Mouse (Mus musculus): ENCODE results near the gene Tnrc6b. TPM values are rescaled to one million over a fixed set of nuclear protein-coding genes. Genes with fewer than 3 reads are reported as not detected.

Tnrc6b gene
- polyA plus RNA-seq, 1 experiment = 8.9 TPM

DNA sequence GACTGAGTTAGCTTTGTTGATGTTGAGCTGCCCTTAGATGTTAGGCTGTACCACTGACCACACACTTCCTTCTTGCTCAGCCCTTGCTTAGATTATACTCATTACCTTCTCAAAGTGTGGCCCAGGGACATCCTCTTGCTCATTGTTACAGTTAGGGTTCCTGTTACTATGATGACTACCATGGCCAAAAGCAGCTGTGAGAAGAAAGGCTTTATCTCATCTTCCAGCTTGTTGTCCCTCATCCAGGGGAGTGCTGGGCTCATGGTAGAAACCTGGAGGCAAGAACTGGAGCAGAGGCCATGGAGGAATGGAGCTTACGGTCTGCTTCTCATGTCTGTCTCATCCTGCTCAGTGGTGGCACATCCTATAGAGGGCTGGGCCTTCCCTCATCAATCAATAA is 28.9 kb downstream of the Tnrc6b start:
- Histone ChIP-seq H3K79me2 (ENCODE audit: control insufficient read depth, insufficient read depth) (no peaks in the 10 kb centered on the region), H3K4me2 (ENCODE audit: low read depth) (no peak overlapping the region), H3ac (ENCODE audit: control insufficient read depth, insufficient read length) (no peak overlapping the region), H3K27me3 (ENCODE audit: control insufficient read depth, insufficient read depth, insufficient read length) (no peaks in the 10 kb centered on the region), H3K36me3 (ENCODE audit: control insufficient read depth, insufficient read depth) (no peaks in the 10 kb centered on the region), H3K4me3 (no peak overlapping the region)
- TF ChIP-seq E2F4 (IDR thresholded peaks at IDR 0.05; ENCODE audit: insufficient read depth) (no peak), REST (IDR thresholded peaks at IDR 0.05; ENCODE audit: insufficient read depth, insufficient read length) (no peak), TCF12 (IDR thresholded peaks at IDR 0.05; ENCODE audit: insufficient read depth, poor library complexity, severe bottlenecking) (no peak), SRF (IDR thresholded peaks at IDR 0.05; ENCODE audit: control insufficient read depth, insufficient read length, low read depth) (no peak)

DNA sequence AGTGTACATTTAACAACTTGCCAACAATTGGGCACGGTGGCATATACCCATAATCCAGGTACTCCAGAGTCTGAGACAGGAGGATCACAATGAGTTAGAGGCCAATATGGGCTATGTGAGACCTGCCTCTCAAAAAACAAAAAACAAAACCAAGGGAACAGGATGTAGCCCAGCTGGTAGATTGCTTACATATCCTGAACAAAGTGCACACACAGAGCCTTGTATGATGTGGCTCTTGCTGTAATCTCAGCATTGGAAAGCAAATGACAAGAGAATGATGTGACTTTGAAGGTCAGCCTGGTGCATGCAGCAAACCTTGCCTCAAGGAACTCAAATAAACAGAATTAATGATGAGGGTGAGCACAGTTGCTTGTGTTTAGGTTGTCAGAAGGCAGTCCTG is 30.7 kb downstream of the Tnrc6b start:
- TF ChIP-seq MYOG (IDR thresholded peaks at IDR 0.05; ENCODE audit: control insufficient read depth in 1 of 3, insufficient read depth in 1 of 3, insufficient read length in 2 of 3, low read depth in 2 of 3) = no peak
- no peak for TF ChIP-seq MAX (IDR thresholded peaks at IDR 0.05; ENCODE audit: low read depth)
- no peak for TF ChIP-seq MYOD1 (IDR thresholded peaks at IDR 0.05; ENCODE audit: control insufficient read depth in 1 of 3, insufficient read length in 2 of 3, low read depth in 2 of 3)
- TF ChIP-seq TCF12 (IDR thresholded peaks at IDR 0.05; ENCODE audit: insufficient read depth, poor library complexity, severe bottlenecking) = no peak

DNA sequence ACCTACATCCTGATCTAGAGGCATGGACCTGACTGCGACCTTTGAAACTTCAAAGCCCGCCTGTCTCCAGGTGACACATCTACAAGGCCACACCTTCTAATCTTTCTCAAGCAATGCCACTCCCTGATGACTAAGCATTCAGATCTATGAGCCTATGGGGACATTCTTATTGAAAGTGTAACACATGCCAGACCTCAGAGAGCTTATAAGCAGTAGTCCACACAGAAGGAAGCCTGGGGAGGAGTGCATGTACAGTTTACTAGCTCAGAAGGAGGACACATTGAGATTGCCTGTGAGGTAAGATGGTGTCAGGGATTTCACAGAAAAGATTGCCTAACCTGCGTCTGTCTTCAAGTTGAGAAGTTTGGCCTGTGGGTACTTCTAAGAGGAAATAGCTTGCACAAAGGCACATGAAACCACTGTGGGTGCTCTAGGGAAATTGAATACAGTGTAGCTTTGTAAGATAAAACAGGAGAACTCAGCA is 31.9 kb downstream of the Tnrc6b start:
- no peaks in the 10 kb centered on the region for H3K79me2 ChIP-seq (ENCODE audit: control insufficient read depth, insufficient read depth)
- no peaks in the 10 kb centered on the region for H3K27me3 ChIP-seq (ENCODE audit: control insufficient read depth, insufficient read depth, insufficient read length)
- no peak overlapping the region for H3K4me2 ChIP-seq (ENCODE audit: low read depth)
- no peak overlapping the region for H3ac ChIP-seq (ENCODE audit: control insufficient read depth, insufficient read length)
- no peak overlapping the region for H3K4me3 ChIP-seq
- no peaks in the 10 kb centered on the region for H3K36me3 ChIP-seq (ENCODE audit: control insufficient read depth, insufficient read depth)
- TF ChIP-seq MYOG (IDR thresholded peaks at IDR 0.05; ENCODE audit: control insufficient read depth in 1 of 3, insufficient read depth in 1 of 3, insufficient read length in 2 of 3, low read depth in 2 of 3) = no peak
- no peak for TF ChIP-seq POLR2AphosphoS2 (IDR thresholded peaks at IDR 0.05; ENCODE audit: insufficient read length, low read depth)
- no peak for TF ChIP-seq SRF (IDR thresholded peaks at IDR 0.05; ENCODE audit: control insufficient read depth, insufficient read length, low read depth)
- no peak for TF ChIP-seq CEBPB (IDR thresholded peaks at IDR 0.05; ENCODE audit: insufficient read depth, poor library complexity, severe bottlenecking)

More for the DNA sequence above, 30.7 kb downstream of the Tnrc6b start:
- Histone ChIP-seq H3K27me3 (ENCODE audit: control insufficient read depth, insufficient read depth, insufficient read length) (no peaks in the 10 kb centered on the region), H3K4me3 (no peak overlapping the region), H3ac (ENCODE audit: control insufficient read depth, insufficient read length) (no peak overlapping the region), H3K36me3 (ENCODE audit: control insufficient read depth, insufficient read depth) (no peaks in the 10 kb centered on the region), H3K79me2 (ENCODE audit: control insufficient read depth, insufficient read depth) (no peaks in the 10 kb centered on the region), H3K4me2 (ENCODE audit: low read depth) (no peak overlapping the region)

DNA sequence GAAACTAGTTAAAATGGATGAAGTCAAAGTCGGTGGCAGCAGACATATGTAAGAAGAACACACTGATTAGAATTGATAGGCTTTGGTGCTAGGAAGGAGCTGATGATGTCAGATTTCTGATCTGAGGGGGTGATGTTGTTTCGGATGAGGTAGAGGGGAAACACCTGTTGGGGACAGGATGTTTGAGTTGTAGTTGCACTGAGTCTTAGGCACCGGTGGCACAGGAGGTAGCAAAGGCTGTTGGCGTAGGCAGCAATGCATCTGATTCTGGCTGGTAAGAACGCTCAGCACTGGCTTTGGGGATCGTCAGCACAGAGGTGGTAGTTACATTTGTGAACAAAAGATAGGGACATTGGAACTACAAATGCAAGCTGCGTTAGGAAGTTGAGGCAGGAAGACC is 32.5 kb downstream of the Tnrc6b start:
- H3K27me3 ChIP-seq (ENCODE audit: control insufficient read depth, insufficient read depth, insufficient read length) = no peaks in the 10 kb centered on the region
- no peaks in the 10 kb centered on the region for H3K79me2 ChIP-seq (ENCODE audit: control insufficient read depth, insufficient read depth)
- H3ac ChIP-seq (ENCODE audit: control insufficient read depth, insufficient read length) = no peak overlapping the region
- H3K36me3 ChIP-seq (ENCODE audit: control insufficient read depth, insufficient read depth) = no peaks in the 10 kb centered on the region
- no peak overlapping the region for H3K4me2 ChIP-seq (ENCODE audit: low read depth)
- H3K4me3 ChIP-seq = no peak overlapping the region
- TF ChIP-seq E2F4 (IDR thresholded peaks at IDR 0.05; ENCODE audit: insufficient read depth) = no peak
- TF ChIP-seq MYOG (IDR thresholded peaks at IDR 0.05; ENCODE audit: control insufficient read depth in 1 of 3, insufficient read depth in 1 of 3, insufficient read length in 2 of 3, low read depth in 2 of 3) = no peak
- TF ChIP-seq USF1 (IDR thresholded peaks at IDR 0.05; ENCODE audit: low read depth) = no peak
- TF ChIP-seq CEBPB (IDR thresholded peaks at IDR 0.05; ENCODE audit: insufficient read depth, poor library complexity, severe bottlenecking) = no peak
- TF ChIP-seq TCF3 (IDR thresholded peaks at IDR 0.05; ENCODE audit: insufficient read length, low read depth) = no peak
- no peak for TF ChIP-seq TCF12 (IDR thresholded peaks at IDR 0.05; ENCODE audit: insufficient read depth, poor library complexity, severe bottlenecking)
- TF ChIP-seq REST (IDR thresholded peaks at IDR 0.05; ENCODE audit: insufficient read depth, insufficient read length) = no peak
- no peak for TF ChIP-seq POLR2AphosphoS2 (IDR thresholded peaks at IDR 0.05; ENCODE audit: insufficient read length, low read depth)
- no peak for TF ChIP-seq MYOD1 (IDR thresholded peaks at IDR 0.05; ENCODE audit: control insufficient read depth in 1 of 3, insufficient read length in 2 of 3, low read depth in 2 of 3)
- no peak for TF ChIP-seq MAX (IDR thresholded peaks at IDR 0.05; ENCODE audit: low read depth)
- no peak for TF ChIP-seq SRF (IDR thresholded peaks at IDR 0.05; ENCODE audit: control insufficient read depth, insufficient read length, low read depth)
- no peak for TF ChIP-seq POLR2A (IDR thresholded peaks at IDR 0.05; ENCODE audit: insufficient read length, low read depth)

DNA sequence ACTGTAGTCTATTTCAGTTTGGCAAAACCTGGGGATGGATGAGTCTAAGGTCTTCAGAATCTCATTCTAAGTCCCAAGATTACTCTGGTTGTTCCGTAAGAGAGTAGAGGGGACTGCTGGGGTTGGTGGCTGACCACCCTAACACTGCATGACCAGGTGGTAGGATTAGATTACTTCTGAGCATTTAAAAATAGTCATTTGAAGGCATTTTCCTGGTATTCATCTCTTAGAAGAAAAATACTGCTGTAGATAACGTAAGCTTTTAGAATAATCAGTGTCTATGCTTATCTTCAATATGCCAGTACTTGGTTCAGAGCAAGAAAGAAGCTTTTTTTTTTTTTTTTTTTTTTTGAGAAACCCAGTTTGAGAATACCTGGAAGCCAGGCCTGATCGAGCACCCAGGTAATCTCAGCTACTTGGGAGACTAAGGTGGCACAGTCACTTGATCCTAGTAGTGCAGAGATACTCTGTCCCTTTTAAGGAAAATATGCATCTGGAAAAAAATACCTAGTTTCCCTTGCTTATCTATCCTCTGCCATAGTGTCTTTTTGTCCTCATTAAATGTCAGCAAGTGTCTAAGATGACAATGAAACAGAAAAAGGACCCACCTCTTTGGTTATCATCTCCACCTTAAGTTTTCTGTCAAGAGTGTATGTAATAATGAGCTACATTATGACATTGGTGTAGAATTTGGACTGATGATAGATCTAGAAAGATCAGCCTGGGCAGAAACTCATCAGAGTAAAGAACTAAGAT is 33.7 kb downstream of the Tnrc6b start:
- H3ac ChIP-seq (ENCODE audit: control insufficient read depth, insufficient read length) = no peak overlapping the region
- H3K79me2 ChIP-seq (ENCODE audit: control insufficient read depth, insufficient read depth) = no peaks in the 10 kb centered on the region
- no peak overlapping the region for H3K4me3 ChIP-seq
- TF ChIP-seq TCF3 (IDR thresholded peaks at IDR 0.05; ENCODE audit: insufficient read length, low read depth) = no peak
- TF ChIP-seq REST (IDR thresholded peaks at IDR 0.05; ENCODE audit: insufficient read depth, insufficient read length) = no peak
- no peak for TF ChIP-seq TCF12 (IDR thresholded peaks at IDR 0.05; ENCODE audit: insufficient read depth, poor library complexity, severe bottlenecking)
- no peak for TF ChIP-seq MYOD1 (IDR thresholded peaks at IDR 0.05; ENCODE audit: control insufficient read depth in 1 of 3, insufficient read length in 2 of 3, low read depth in 2 of 3)
- no peak for TF ChIP-seq POLR2A (IDR thresholded peaks at IDR 0.05; ENCODE audit: insufficient read length, low read depth)
- TF ChIP-seq CEBPB (IDR thresholded peaks at IDR 0.05; ENCODE audit: insufficient read depth, poor library complexity, severe bottlenecking) = no peak
- TF ChIP-seq SRF (IDR thresholded peaks at IDR 0.05; ENCODE audit: control insufficient read depth, insufficient read length, low read depth) = no peak
- TF ChIP-seq MAX (IDR thresholded peaks at IDR 0.05; ENCODE audit: low read depth) = no peak
- no peak for TF ChIP-seq E2F4 (IDR thresholded peaks at IDR 0.05; ENCODE audit: insufficient read depth)
- TF ChIP-seq USF1 (IDR thresholded peaks at IDR 0.05; ENCODE audit: low read depth) = no peak
- TF ChIP-seq MYOG (IDR thresholded peaks at IDR 0.05; ENCODE audit: control insufficient read depth in 1 of 3, insufficient read depth in 1 of 3, insufficient read length in 2 of 3, low read depth in 2 of 3) = no peak
- no peak for TF ChIP-seq POLR2AphosphoS2 (IDR thresholded peaks at IDR 0.05; ENCODE audit: insufficient read length, low read depth)
- H3K36me3 ChIP-seq (ENCODE audit: control insufficient read depth, insufficient read depth) = no peaks in the 10 kb centered on the region
- H3K27me3 ChIP-seq (ENCODE audit: control insufficient read depth, insufficient read depth, insufficient read length) = no peaks in the 10 kb centered on the region
- no peak overlapping the region for H3K4me2 ChIP-seq (ENCODE audit: low read depth)
